Mouse (Mus musculus) bone marrow, adult 2 months (tissue): ENCODE measurements around the gene Vmn1r25.

Experiments used
- CTCF ChIP-seq: fragments of 200-500 bp; IDR thresholded peaks from 2 replicates; pipeline ENCODE4 v1.5.1; 2011; ENCODE audit warnings: low read length, control low read depth; ENCODE audit not compliant: control insufficient read depth, insufficient read depth
- POLR2A ChIP-seq: fragments of 200-500 bp; IDR thresholded peaks from 2 replicates; pipeline ENCODE4 v1.6.1; 2011; ENCODE audit warnings: low read depth, mild to moderate bottlenecking, control low read depth, low read length, borderline replicate concordance; ENCODE audit not compliant: control insufficient read depth

DNA sequence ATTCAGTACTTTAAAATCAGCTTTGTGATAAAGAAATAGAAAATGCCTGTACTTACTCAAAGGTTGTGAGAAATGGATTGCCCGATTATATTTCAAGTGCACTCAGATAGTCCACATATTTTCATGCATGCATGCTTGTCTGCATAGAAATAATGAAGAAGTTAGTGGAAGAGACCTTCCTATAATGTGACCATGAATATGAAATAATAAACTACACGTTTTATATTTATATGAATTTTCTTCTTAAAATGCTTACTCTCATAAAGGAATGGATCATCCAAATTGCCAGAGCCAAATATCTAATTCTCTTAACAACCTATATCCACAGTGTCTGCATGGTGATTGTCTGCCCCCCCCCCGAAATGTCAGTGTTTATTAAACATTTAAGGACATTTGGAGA is at the start of gene Vmn1r25:
- TF ChIP-seq POLR2A = no peak
- no peak for TF ChIP-seq CTCF
